Mouse (Mus musculus): ENCODE data around the gene Mkks.
A peak's percentile ranks its signal among the peaks of the same experiment; 100 is the strongest.

The Mkks gene

DNA sequence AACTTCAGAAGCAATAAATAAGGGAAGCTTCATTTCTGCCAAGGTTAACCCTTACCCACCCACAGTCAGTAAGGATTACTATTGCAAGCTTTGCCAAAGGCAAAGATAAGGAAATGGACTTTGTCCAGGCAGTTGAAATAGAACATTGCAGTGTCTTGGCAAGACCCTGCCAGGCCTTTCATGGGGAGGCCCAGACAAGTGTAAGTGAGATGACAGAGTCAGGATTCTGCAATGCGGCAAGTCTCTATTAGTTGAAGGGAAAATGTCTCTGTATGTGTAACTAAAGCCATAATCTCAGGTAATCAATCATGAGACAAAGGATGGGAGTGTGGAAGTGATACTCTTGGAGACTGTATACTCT is 56.5 kb downstream of the Mkks start:
- peak; percentile 16 for DNase-seq (ENCODE audit: low spot score)

DNA sequence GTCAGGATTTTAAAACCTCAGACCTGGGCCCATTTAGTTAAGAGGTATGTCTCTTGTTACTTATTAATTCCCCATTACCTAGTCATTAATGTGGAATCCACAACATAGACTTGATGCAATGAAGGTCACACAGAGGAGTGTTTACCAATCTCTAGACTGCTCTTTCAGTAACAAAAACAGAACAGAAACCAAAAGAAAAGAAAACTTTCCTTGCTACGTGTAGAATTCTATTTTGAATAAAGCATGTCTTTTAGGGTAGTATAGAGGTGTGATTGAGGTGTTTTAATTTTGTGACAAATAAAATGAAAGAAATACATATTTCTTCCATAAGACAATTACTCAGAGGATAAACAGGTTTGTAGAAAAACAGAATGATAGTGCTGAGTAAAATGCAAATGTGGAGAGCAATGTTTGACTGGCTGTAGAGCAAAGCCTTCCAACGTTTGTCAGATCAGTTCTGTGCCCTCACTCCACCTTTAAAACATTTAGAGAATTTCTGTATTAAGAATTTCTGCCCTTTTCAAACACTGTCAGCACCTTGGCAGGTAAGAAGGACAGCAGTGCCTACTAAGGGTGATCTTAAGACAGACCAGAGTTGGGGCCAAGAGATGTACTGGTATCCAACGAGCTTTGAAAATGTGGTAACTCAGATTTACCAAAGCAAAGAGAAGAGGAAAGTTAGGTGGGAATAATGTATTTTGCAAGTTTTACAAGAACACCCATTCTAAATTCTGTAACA is 57.0 kb downstream of the Mkks start:
- DNase-seq (ENCODE audit: low spot score): no peak

DNA sequence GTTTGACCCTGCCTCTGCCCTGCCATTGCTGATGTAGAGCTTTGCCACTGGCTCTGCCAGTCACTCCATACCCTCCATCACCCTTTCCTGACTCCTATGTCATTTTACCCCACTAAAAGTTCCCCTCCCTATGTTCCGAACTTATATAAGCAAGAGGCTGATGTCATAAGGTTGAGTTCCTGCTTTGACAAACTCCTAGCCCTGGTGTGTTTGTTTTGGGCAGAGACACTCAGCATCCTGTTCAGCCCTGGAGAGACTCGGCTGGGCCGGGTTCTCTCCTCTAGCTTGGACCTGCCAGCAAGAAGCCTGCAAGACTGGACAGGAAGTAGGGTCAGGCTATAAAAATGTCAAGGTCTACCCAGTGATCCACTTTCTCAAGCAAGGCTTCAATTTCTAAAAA is 58.3 kb downstream of the Mkks start:
- no peak for DNase-seq (ENCODE audit: low spot score)

- DNase-seq (ENCODE audit: low spot score): no peak
Observed at GRCm38 (mm10) chr2:136827612-136828011, 63.6 kb downstream of the Mkks start.
